Mouse (Mus musculus): ENCODE measurements around the gene Tgif1. TPM values are rescaled to one million over a fixed set of nuclear protein-coding genes. Genes with fewer than 3 reads are reported as not detected.

The Tgif1 gene
- polyA plus RNA-seq, 1 experiment from 2014 or later, result 63.5 TPM

MicroRNAs encoded within 50 kb of the gene (microRNA counts, 519-probe panel; counts per million panel counts)
- microRNA mmu-miR-1195, result 31.2 counts per million

Small RNA genes lying within 50 kb of the gene (microRNA-seq; reads per million reads assigned to microRNA genes)
- gene Mir1195 (ENCODE audit: insufficient number of aligned reads), result not detected

Other genes with a start within 250 kb of the Tgif1 start
- 2.8 and 4.0 TPM in 2 replicates for gene Myom1, start 149.1 kb upstream of the Tgif1 start, polyA plus RNA-seq (2014; fragmentation: Nextera tagmentation; extraction: Ambion mirVana)
- 372 and 395 TPM in 2 replicates for gene Myl12a, start 149.3 kb upstream of the Tgif1 start, polyA plus RNA-seq (2014; fragmentation: Nextera tagmentation; extraction: Ambion mirVana)

Data from forebrain, embryonic 11.5 days (tissue).